Mouse (Mus musculus): Measurements from ENCODE around the gene Fosl1. TPM values are rescaled to one million over a fixed set of nuclear protein-coding genes. Genes with fewer than 3 reads are reported as not detected.
"Not testable (repeated sequence)": the region's sequence is repeated elsewhere in the genome, so short reads cannot be mapped to it uniquely, and the experiment has no call there.

The Fosl1 gene
- polyA plus RNA-seq (2015; fragmentation: Nextera tagmentation; extraction: Ambion mirVana): 0.59 TPM in 1 of 2 replicates, not detected in the other

GRCm38 (mm10) chr19:5447515-5448353 lies at the start of gene Fosl1:
TSS of gene Fosl1 (plus strand) at chr19:5447547.
- Histone ChIP-seq H3K9me3 (no peaks in the 10 kb centered on the region; the same call in 1 of the 2 replicates), H3K27ac (replicated peaks) (no peak within 1 kb of the TSS), H3K4me2 (peak within 1 kb of the TSS; percentile 90), H3K27me3 (peaks cover 84% of the 10 kb centered on the region), H3K36me3 (no peaks in the 10 kb centered on the region), H3K4me1 (replicated peaks) (peaks cover 18% of the 10 kb centered on the region), H3K9ac (peak within 1 kb of the TSS; percentile 57), H3K4me3 (peak within 1 kb of the TSS; percentile 51)
- under 1% methylated on average over 69 of the region's 70 CpGs for WGBS
- peak; percentile 62 for ATAC-seq (ENCODE audit: low read depth)

DNA sequence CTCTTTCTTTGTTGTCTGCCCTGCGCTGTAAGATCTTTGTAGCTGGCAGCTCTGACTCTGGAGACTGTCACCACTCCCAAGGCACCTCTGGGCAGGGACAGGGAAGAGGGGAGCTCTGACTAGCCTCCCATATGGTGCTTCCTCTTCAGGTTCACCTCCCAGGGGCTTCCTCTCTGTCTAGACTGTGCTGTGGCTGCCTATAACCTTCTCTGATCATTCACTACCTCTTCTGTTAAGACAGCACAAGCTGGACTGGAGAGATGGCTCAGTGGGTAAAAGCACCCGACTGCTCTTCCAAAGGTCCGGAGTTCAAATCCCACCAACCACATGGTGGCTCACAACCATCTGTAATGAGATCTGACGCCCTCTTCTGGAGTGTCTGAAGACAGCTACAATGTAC lies 46.3 kb upstream of the Fosl1 start:
- H3K9me3 ChIP-seq; H3K4me2 ChIP-seq; H3K4me1 ChIP-seq (replicated peaks); H3K4me3 ChIP-seq; H3K27me3 ChIP-seq; H3K27ac ChIP-seq (replicated peaks); H3K36me3 ChIP-seq; ATAC-seq (ENCODE audit: low read depth): not testable (repeated sequence)
- 78% methylated on average over 4 of the region's 4 CpGs for WGBS
- 0 out of 2 replicates have a peak overlapping the region, but pooled peaks have one; percentile 2 for H3K9ac ChIP-seq

DNA sequence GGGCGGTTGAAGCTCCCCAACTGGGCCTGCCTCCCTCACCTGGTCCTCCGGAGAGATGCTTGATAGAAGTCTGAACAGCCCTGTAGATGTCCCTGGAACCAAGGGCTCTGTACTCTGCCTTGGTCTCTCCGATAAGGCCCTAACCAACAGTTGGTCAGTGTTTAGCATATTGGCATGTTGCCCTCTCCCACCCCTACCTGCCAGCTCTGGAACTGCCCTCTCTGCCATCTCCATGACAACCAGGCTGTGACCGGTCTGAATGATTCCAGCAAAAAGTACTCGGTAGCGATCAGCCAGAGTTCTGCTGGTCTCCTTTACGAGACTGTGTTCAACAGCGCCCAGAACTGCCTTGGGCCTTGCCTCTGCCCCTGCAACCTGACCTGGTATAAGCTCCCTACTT lies 45.1 kb upstream of the Fosl1 start, which contains the start of gene Tsga10ip:
TSS of gene Tsga10ip (minus strand) at position 234 of the 400 bp plus-strand sequence.
- WGBS: 73% methylated on average over 8 of the region's 8 CpGs

DNA sequence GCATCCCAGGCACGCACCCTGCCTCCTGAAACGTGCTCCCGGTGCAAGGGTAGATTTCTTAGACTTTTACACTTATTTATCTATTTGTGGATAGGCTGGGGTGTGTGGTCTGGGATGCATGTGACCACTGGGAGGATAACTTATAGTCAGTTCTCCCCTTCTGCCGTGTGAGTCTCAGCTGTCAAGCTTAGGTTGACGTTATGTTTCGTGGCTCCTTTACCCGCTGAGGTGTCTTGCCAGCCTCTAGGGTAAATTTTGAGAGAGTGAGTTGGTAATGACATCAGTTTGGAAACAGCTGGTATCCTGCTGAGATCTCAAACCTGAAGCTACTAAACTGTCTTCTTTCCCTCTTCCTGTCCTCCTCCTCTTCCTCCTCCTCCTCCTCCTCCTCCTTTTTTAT lies 41.4 kb upstream of the Fosl1 start:
- Histone ChIP-seq H3K4me3 (peak overlapping the region; percentile 35), H3K4me1 (replicated peaks) (peaks cover 19% of the 10 kb centered on the region), H3K27ac (replicated peaks) (peak overlapping the region; percentile 57), H3K4me2 (peak overlapping the region; percentile 60), H3K27me3 (no peaks in the 10 kb centered on the region), H3K36me3 (no peaks in the 10 kb centered on the region), H3K9ac (peak overlapping the region; percentile 59), H3K9me3 (no peaks in the 10 kb centered on the region)
- 27% methylated on average over 7 of the region's 7 CpGs for WGBS
- ATAC-seq (ENCODE audit: low read depth): no peak

More for the DNA sequence above, 45.1 kb upstream of the Fosl1 start, which contains the start of gene Tsga10ip:
- no peak within 1 kb of the TSS for H3K9ac ChIP-seq
- H3K27ac ChIP-seq (replicated peaks): no peak within 1 kb of the TSS
- no peak within 1 kb of the TSS for H3K4me3 ChIP-seq
- H3K4me2 ChIP-seq: no peak within 1 kb of the TSS
- H3K9me3 ChIP-seq: no peaks in the 10 kb centered on the region
- peaks cover 6% of the 10 kb centered on the region for H3K4me1 ChIP-seq (replicated peaks)
- no peak for ATAC-seq (ENCODE audit: low read depth)
- no peaks in the 10 kb centered on the region for H3K36me3 ChIP-seq
- no peaks in the 10 kb centered on the region for H3K27me3 ChIP-seq

- H3K36me3 ChIP-seq, H3K9me3 ChIP-seq, H3K27me3 ChIP-seq: not testable (repeated sequence)
- Histone ChIP-seq H3K4me3 (peak overlapping the region; percentile 59), H3K4me2 (peak overlapping the region; percentile 76), H3K9ac (peak overlapping the region; percentile 83), H3K4me1 (replicated peaks) (peaks cover 19% of the 10 kb centered on the region), H3K27ac (replicated peaks) (peak overlapping the region; percentile 91)
- ATAC-seq (ENCODE audit: low read depth): peak; percentile 91
- 13% methylated on average over 24 of the region's 25 CpGs for WGBS
Measured at GRCm38 (mm10) chr19:5406531-5407126, 40.7 kb upstream of the Fosl1 start.

DNA sequence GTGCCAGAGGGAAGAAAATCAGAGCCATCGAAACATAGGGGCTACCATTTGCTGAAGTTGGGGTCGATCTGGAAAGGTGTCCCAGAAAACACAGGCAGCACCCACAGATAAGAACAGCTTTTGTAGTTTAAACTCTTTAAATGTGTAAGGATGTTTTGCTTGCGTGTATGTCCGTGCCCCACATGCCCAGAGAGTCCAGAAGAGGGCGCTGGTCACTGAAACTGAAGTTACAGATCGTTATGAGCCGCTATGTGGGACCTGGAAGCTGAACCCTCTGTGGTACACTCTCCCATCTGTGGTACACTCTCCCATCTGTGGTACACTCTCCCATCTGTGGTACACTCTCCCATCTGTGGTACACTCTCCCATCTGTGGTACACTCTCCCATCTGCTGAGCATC lies 40.2 kb upstream of the Fosl1 start:
- Histone ChIP-seq H3K27me3 (no peaks in the 10 kb centered on the region), H3K4me1 (replicated peaks) (peaks cover 19% of the 10 kb centered on the region), H3K4me3 (peak overlapping the region; percentile 59), H3K4me2 (peak overlapping the region; percentile 76), H3K9ac (peak overlapping the region; percentile 83), H3K9me3 (no peaks in the 10 kb centered on the region), H3K27ac (replicated peaks) (peak overlapping the region; percentile 91), H3K36me3 (no peaks in the 10 kb centered on the region)
- peak; percentile 64 for ATAC-seq (ENCODE audit: low read depth)
- WGBS: 22% methylated on average over 7 of the region's 7 CpGs

DNA sequence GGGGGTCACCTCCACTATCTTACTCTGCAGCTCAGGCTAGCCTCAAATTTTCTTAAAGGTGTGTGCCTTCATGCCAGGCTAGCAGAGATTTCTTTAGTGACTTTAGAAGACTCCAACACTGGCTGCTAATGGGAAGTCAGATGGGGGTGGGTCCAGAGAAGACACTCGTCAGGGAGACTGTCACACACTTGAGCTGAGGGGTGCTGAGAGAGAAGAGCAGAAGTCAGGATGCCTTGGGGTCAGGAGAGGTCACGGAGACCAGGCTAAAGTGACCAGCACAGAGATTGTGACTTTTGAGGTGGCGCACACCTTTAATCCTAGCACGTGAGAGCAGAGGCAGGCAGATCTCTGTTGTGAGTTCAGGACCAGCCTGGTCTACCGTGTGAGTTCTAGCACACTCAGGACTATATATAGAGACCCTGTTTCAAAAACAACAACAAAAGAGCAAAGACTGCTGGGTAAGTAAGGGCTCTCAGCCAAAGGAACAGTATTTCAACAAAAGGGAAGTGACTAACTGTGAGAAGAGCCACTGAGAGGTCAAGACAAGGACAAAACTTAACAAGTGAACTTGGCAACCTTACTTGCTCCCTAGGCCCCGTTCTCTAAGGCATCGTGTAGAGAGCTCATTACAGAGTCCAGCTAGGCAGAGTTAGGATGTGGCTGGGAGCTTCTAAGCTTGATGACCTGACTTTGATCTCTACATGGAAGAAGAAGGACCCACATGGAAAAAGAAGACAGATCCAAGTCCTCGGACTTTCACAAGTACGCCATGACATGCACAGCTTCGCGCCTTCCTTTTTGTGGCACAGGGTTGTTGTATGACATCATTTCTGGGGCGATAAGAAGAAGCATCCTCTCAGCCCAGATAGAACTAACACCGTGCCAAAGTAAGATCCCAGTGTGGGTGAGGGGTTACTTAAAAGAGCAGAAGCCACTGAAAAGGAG lies 39.0 kb upstream of the Fosl1 start:
- H3K36me3 ChIP-seq: no peaks in the 10 kb centered on the region
- H3K27me3 ChIP-seq: no peaks in the 10 kb centered on the region
- peak overlapping the region; percentile 76 for H3K4me2 ChIP-seq
- H3K9ac ChIP-seq: no peak overlapping the region
- ATAC-seq (ENCODE audit: low read depth): no peak
- H3K4me3 ChIP-seq: 0 out of 2 replicates have a peak overlapping the region, but pooled peaks have one; percentile 59
- H3K9me3 ChIP-seq: no peaks in the 10 kb centered on the region
- H3K27ac ChIP-seq (replicated peaks): 0 out of 2 replicates have a peak overlapping the region, but pooled peaks have one; percentile 1
- WGBS: 88% methylated on average over 13 of the region's 13 CpGs
- H3K4me1 ChIP-seq (replicated peaks): peaks cover 19% of the 10 kb centered on the region

GRCm38 (mm10) chr19:5409068-5409467 lies 38.3 kb upstream of the Fosl1 start:
- H3K9me3 ChIP-seq: no peaks in the 10 kb centered on the region
- WGBS: 85% methylated on average over 5 of the region's 5 CpGs
- no peak for ATAC-seq (ENCODE audit: low read depth)
- no peak overlapping the region for H3K4me3 ChIP-seq
- no peak overlapping the region for H3K4me2 ChIP-seq
- no peak overlapping the region for H3K27ac ChIP-seq (replicated peaks)
- H3K36me3 ChIP-seq: no peaks in the 10 kb centered on the region
- H3K9ac ChIP-seq: no peak overlapping the region
- H3K27me3 ChIP-seq: no peaks in the 10 kb centered on the region
- peaks cover 19% of the 10 kb centered on the region for H3K4me1 ChIP-seq (replicated peaks)

DNA sequence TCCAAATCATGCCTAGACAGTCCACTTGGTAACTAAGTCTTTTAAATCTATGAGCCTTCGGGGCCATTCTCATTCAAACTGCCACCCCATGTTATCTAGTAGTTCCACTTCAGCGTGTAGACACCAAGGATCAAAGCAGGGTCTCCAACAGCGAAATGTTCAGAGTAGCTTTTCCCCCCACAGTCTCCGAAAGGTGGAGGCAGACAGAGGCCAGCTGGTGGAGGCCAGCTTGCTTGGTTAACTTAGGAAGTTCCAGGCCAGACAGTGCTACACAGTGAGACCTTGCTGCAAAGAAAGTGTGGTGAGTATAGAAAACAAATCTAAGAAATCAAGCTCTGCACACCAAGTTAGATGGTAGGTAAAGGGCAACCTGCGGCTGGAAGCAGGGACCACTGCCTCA lies 36.7 kb upstream of the Fosl1 start:
- H3K4me1 ChIP-seq (replicated peaks): peaks cover 18% of the 10 kb centered on the region
- no peak for ATAC-seq (ENCODE audit: low read depth)
- no peak overlapping the region for H3K27ac ChIP-seq (replicated peaks)
- 85% methylated on average over 5 of the region's 5 CpGs for WGBS
- no peak overlapping the region for H3K9ac ChIP-seq
- no peaks in the 10 kb centered on the region for H3K9me3 ChIP-seq
- H3K36me3 ChIP-seq: no peaks in the 10 kb centered on the region
- H3K27me3 ChIP-seq: no peaks in the 10 kb centered on the region
- no peak overlapping the region for H3K4me2 ChIP-seq
- H3K4me3 ChIP-seq: no peak overlapping the region

DNA sequence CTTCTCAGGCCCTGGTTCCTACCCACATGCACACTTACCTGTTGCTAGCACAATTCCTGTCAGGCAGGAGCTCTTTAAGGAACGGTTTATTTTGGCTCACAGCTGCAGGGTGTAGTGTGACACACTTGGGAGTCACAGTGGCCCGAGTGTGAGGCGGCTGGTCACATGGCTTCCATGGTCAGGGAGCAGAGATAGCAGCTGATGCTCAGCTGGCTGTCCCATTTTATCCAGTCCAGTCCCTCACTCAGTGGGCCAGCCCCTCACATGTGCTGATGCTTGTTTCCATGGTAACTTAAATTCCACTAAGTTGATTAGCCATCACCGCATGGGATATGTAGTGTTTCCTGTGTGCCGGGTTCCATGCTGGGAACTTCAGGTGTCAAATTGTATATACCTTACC lies 35.4 kb upstream of the Fosl1 start:
- no peaks in the 10 kb centered on the region for H3K9me3 ChIP-seq
- no peaks in the 10 kb centered on the region for H3K36me3 ChIP-seq
- no peaks in the 10 kb centered on the region for H3K27me3 ChIP-seq
- ATAC-seq (ENCODE audit: low read depth): no peak
- no peak overlapping the region for H3K27ac ChIP-seq (replicated peaks)
- no peak overlapping the region for H3K4me3 ChIP-seq
- H3K9ac ChIP-seq: no peak overlapping the region
- peaks cover 14% of the 10 kb centered on the region for H3K4me1 ChIP-seq (replicated peaks)
- no peak overlapping the region for H3K4me2 ChIP-seq
- WGBS: 69% methylated on average over 5 of the region's 5 CpGs

DNA sequence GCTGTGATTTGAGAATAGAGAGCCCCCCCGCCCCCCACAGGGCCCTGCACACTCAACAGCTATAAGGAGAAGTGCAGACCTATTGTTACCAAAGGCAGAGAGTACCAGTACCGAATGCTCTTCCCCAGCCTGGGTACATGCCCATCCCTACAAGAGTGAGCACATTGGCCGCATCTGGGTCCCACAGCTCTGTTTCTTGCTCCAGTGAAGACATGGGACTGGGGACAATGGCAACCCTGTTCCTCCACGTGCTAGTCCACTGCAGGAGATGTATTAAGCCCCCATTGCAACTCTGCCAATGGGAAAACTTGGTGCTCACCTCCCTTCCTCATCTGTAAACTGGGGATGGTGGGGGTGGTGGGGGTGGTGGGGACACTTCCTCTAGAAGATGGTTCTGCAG lies 33.5 kb upstream of the Fosl1 start:
- no peaks in the 10 kb centered on the region for H3K27me3 ChIP-seq
- H3K4me3 ChIP-seq: no peak overlapping the region
- H3K9me3 ChIP-seq: no peaks in the 10 kb centered on the region
- H3K4me1 ChIP-seq (replicated peaks): no peaks in the 10 kb centered on the region
- no peak overlapping the region for H3K4me2 ChIP-seq
- no peak overlapping the region for H3K9ac ChIP-seq
- 76% methylated on average over 4 of the region's 4 CpGs for WGBS
- no peaks in the 10 kb centered on the region for H3K36me3 ChIP-seq
- no peak for ATAC-seq (ENCODE audit: low read depth)
- H3K27ac ChIP-seq (replicated peaks): no peak overlapping the region

Measured in neural tube, embryonic 13.5 days (tissue).